Mouse (Mus musculus): ENCODE data around the gene Thbs4.

DNA sequence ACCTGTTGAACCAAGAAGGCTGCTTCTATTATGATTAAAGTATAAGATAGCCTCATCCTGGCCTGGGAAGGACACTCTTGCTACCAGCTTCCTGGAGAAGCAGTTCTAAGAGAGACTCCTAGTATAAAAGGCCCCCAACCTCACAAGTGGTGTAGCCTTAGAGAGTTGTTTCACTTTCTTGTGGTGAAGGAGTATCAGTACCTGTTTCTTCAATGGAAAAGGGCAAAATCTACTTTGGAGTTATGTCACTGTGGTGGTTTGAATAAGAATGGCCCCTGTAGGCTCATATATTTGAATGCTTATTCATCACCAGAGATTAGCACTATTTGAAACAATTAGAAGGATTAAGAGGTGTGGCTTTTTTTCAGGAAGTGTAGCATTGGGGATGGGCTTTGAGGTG, 12.2 kb upstream of the Thbs4 start:
- TF ChIP-seq CTCF (IDR thresholded peaks at IDR 0.05; ENCODE audit: control insufficient read depth, insufficient read depth, insufficient read length): no peak
- no peak for TF ChIP-seq USF1 (IDR thresholded peaks at IDR 0.05; ENCODE audit: low read depth)
- no peak for TF ChIP-seq FOSL1 (IDR thresholded peaks at IDR 0.05; ENCODE audit: insufficient read depth, low read length, poor library complexity, severe bottlenecking)
- no peak for TF ChIP-seq MAX (IDR thresholded peaks at IDR 0.05)
- no peak for TF ChIP-seq MYOG (IDR thresholded peaks at IDR 0.05; ENCODE audit: control insufficient read depth, extremely low read depth, insufficient read length)
- no peak for TF ChIP-seq MYOD1 (IDR thresholded peaks at IDR 0.05; ENCODE audit: control insufficient read depth, insufficient read length, low read depth)
- TF ChIP-seq CEBPB (IDR thresholded peaks at IDR 0.05; ENCODE audit: low read depth): no peak

All from C2C12 (cell line).